Comparison of ENCODE assay signal across 9 mouse cellular contexts in genomic region chr17:85687421-85688235, GRCm38 (mm10). TPM values are rescaled to one million over a fixed set of nuclear protein-coding genes. Genes with fewer than 3 reads are reported as not detected.
DNase-seq lines count a peak whose midpoint lies in the region; ATAC-seq and TF ChIP-seq lines count a peak whose summit lies in the region.
"Had no signal": no experiment of that assay in that cellular context is flagged by ENCODE, and none has a peak within 500 bp of the region (broad histone marks: within the 10 kb centered on the region; RNA-seq: fewer than 3 reads in every experiment).

No protein-coding gene starts in this region.

- H3K9me3 ChIP-seq in hindbrain, embryonic 11.5 days (ENCODE audit: control insufficient read depth, low read length): no peaks in the 10 kb centered on the region

- peaks cover 14% of the 10 kb centered on the region; the same call in 1 of the 2 replicates for H3K4me1 ChIP-seq in hindbrain, embryonic 11.5 days (replicated peaks; ENCODE audit: control insufficient read depth, insufficient read depth, low read length)

- peak overlapping the region; percentile 52; the same call in 1 of the 2 replicates for H3K9ac ChIP-seq in hindbrain, embryonic 11.5 days (ENCODE audit: low read depth, low read length)

- H3K36me3 ChIP-seq in hindbrain, embryonic 11.5 days (ENCODE audit: control insufficient read depth, insufficient read depth, low read length): no peaks in the 10 kb centered on the region

- H3K4me2 ChIP-seq in hindbrain, embryonic 11.5 days (replicated peaks; ENCODE audit: low read depth, low read length): peak overlapping the region; percentile 56

- H3K27ac ChIP-seq in left cerebral cortex, adult 2 months: no peak overlapping the region
- peak overlapping the region; percentile 59; the same call in 1 of the 2 replicates for H3K27ac ChIP-seq in hindbrain, embryonic 11.5 days (ENCODE audit: low read depth, low read length)
- H3K27ac ChIP-seq: macrophage had no signal

- peaks cover 95% of the 10 kb centered on the region for H3K27me3 ChIP-seq in hindbrain, embryonic 11.5 days (ENCODE audit: control insufficient read depth, insufficient read depth, low read length)

- peak overlapping the region; percentile 28 for H3K4me3 ChIP-seq in left cerebral cortex, adult 2 months
- peak overlapping the region; percentile 46 for H3K4me3 ChIP-seq in hindbrain, embryonic 11.5 days (ENCODE audit: low read depth, low read length)

- TF ChIP-seq CTCF in left cerebral cortex, adult 2 months (IDR thresholded peaks at IDR 0.05): no peak

- intact Hi-C loops in left cerebral cortex, adult 2 months (cut with DNase I): loop anchor here (2.0 to 5.0 kb wide), 3 partner anchors 65 to 200 kb away; no protein-coding TSS in a partner anchor

- under 1% methylated on average over 53 of the region's 109 CpGs for WGBS in hindbrain, embryonic 11.5 days

- no peak for ATAC-seq in hindbrain, embryonic 11.5 days (ENCODE audit: low FRiP score)
- no peak for ATAC-seq in monocyte, adult 5-6 weeks (replicated peaks; ENCODE audit: insufficient number of reproducible peaks, low FRiP score, low TSS enrichment, poor library complexity, severe bottlenecking)

- DNase-seq in left cerebral cortex, adult 2 months (ENCODE audit: extremely low spot score in 1 of 2, low spot score in 2 of 2): no peak
- DNase-seq in left cerebral cortex, adult 8-10 months (ENCODE audit: low spot score in 2 of 2): no peak
- peak; percentile 58 for DNase-seq in embryo, embryonic 10.5 days (ENCODE audit: low spot score)
- peak; percentile 72 for DNase-seq in hindbrain, embryonic 11.5 days (ENCODE audit: low spot score)
- peak; percentile 14 to 32 for DNase-seq in lung, postnatal 4 days
- DNase-seq in urinary bladder, postnatal 36 days (ENCODE audit: low spot score in 2 of 2): no peak
- no peak for DNase-seq in spleen, adult 18-20 months

RNA-seq across cellular contexts. Expression of gene Six2, which starts 0.4 kb away (rescaled TPM):
- total RNA-seq in left cerebral cortex, adult 2 months (2021): under 1 TPM; 0.70 to 0.75 TPM
- total RNA-seq in left cerebral cortex, adult 8-10 months (2022): under 1 TPM; 0.63 to 0.98 (median 0.76) TPM
- 6.8 and 8.3 TPM in 2 replicates for polyA plus RNA-seq in hindbrain, embryonic 11.5 days (2014; fragmentation: Nextera tagmentation; extraction: Ambion mirVana)
- not detected in 3 replicates for total RNA-seq in monocyte, adult 5-6 weeks (2017)
- polyA plus RNA-seq: macrophage had no signal

Comparison
In these comparisons a context has a peak if more than half of its experiments do, and no peak if none do; other contexts are left out.
1. DNase-seq: peak in embryo, embryonic 10.5 days (single experiment), hindbrain, embryonic 11.5 days (single experiment) and lung, postnatal 4 days (2 of 2); none in left cerebral cortex, adult 2 months (0 of 2), left cerebral cortex, adult 8-10 months (0 of 2), urinary bladder, postnatal 36 days (0 of 2) and spleen, adult 18-20 months (0 of 2).